In genomic region chr2:163202553-163202883, GRCm38 (mm10) we compare ENCODE assay signal across 9 mouse cellular contexts. TPM values are rescaled to one million over a fixed set of nuclear protein-coding genes. Genes with fewer than 3 reads are reported as not detected.
DNase-seq lines count a peak whose midpoint lies in the region; ATAC-seq lines count a peak whose summit lies in the region.
"Had no signal": no experiment of that assay in that cellular context is flagged by ENCODE, and none has a peak within 500 bp of the region (broad histone marks: within the 10 kb centered on the region; RNA-seq: fewer than 3 reads in every experiment).

No protein-coding gene starts in this region.

- peak overlapping the region; percentile 80 for H3K9ac ChIP-seq in heart, embryonic 13.5 days
- H3K9ac ChIP-seq in hindbrain, embryonic 12.5 days = peak overlapping the region; percentile 72; the same call in 1 of the 2 replicates

- H3K27ac ChIP-seq in heart, embryonic 13.5 days (replicated peaks) = peak overlapping the region; percentile 62
- 0 out of 2 replicates have a peak overlapping the region, but pooled peaks have one; percentile 55 for H3K27ac ChIP-seq in hindbrain, embryonic 12.5 days

- peaks cover 34% of the 10 kb centered on the region for H3K4me1 ChIP-seq in heart, embryonic 13.5 days
- H3K4me1 ChIP-seq in hindbrain, embryonic 12.5 days = peaks cover 34% of the 10 kb centered on the region

- no peak; the same call in 1 of the 2 replicates for ATAC-seq in heart, embryonic 13.5 days (ENCODE audit: extremely low read depth, insufficient number of reproducible peaks, low FRiP score, low TSS enrichment)
- ATAC-seq in hindbrain, embryonic 12.5 days (ENCODE audit: low FRiP score) = no peak; the same call in 1 of the 2 replicates
- 0 out of 2 replicates have a peak, but pooled peaks have one; percentile 1 for ATAC-seq in megakaryocyte-erythroid progenitor cell, adult 5-6 weeks (replicated peaks; ENCODE audit: low FRiP score, low TSS enrichment, poor library complexity, severe bottlenecking)

- no peaks in the 10 kb centered on the region for H3K36me3 ChIP-seq in heart, embryonic 13.5 days
- H3K36me3 ChIP-seq in hindbrain, embryonic 12.5 days = no peaks in the 10 kb centered on the region

- 0 out of 2 replicates have a peak, but pooled peaks cover 8% of the 10 kb centered on the region for H3K9me3 ChIP-seq in heart, embryonic 13.5 days
- H3K9me3 ChIP-seq in hindbrain, embryonic 12.5 days (replicated peaks) = peaks cover 14% of the 10 kb centered on the region

- no peak for DNase-seq in heart, adult 18-20 months
- DNase-seq in ES-CJ7 (ENCODE audit: low read depth, low spot score) = peak; percentile 22
- DNase-seq in adrenal gland, adult (ENCODE audit: inconsistent age in 2 of 2, low spot score in 1 of 2) = no peak
- DNase-seq in right cerebral cortex, postnatal 25 days = no peak
- no peak for DNase-seq in cerebellum, adult 8-10 months

- H3K4me2 ChIP-seq in heart, embryonic 13.5 days = peak overlapping the region; percentile 97
- H3K4me2 ChIP-seq in hindbrain, embryonic 12.5 days (replicated peaks) = peak overlapping the region; percentile 72

- WGBS in heart, embryonic 13.5 days = 12% methylated on average over 4 of the region's 4 CpGs
- WGBS in hindbrain, embryonic 12.5 days = 3% methylated on average over 4 of the region's 4 CpGs

- peaks cover 45% of the 10 kb centered on the region for H3K27me3 ChIP-seq in heart, embryonic 13.5 days (replicated peaks)
- peaks cover 44% of the 10 kb centered on the region for H3K27me3 ChIP-seq in hindbrain, embryonic 12.5 days

- peak overlapping the region; percentile 64 for H3K4me3 ChIP-seq in heart, embryonic 13.5 days
- peak overlapping the region; percentile 50 for H3K4me3 ChIP-seq in hindbrain, embryonic 12.5 days

RNA-seq across cellular contexts. Expression of gene Tox2, which starts 0.4 kb away (rescaled TPM):
- 2.5 and 3.6 TPM in 2 replicates for polyA plus RNA-seq in heart, embryonic 13.5 days (2015; fragmentation: Nextera tagmentation; extraction: Ambion mirVana)
- total RNA-seq in heart, adult 18-20 months (2021) = 1 to 10 TPM; 1.1 to 1.2 TPM
- 24.6 and 25.1 TPM in 2 replicates for polyA plus RNA-seq in hindbrain, embryonic 12.5 days (2016; fragmentation: Nextera tagmentation; extraction: Ambion mirVana)
- 0.87 TPM in 1 of 2 replicates, not detected in the other for total RNA-seq in megakaryocyte-erythroid progenitor cell, adult 5-6 weeks (2014; fragmentation: Nextera tagmentation)
- total RNA-seq in megakaryocyte-erythroid progenitor cell, adult 5-6 weeks (2017) = 4.1 TPM in 1 of 2 replicates, not detected in the other
- total RNA-seq: CH12.LX had no signal
